Mouse (Mus musculus): ENCODE results near the gene Rars. TPM values are rescaled to one million over a fixed set of nuclear protein-coding genes. Genes with fewer than 3 reads are reported as not detected.
"Not testable (repeated sequence)": the region's sequence is repeated elsewhere in the genome, so short reads cannot be mapped to it uniquely, and the experiment has no call there.

Gene Rars
- polyA plus RNA-seq, 1 experiment from 2014 or later, result 108 TPM

GRCm38 (mm10) chr11:35816316-35816715, 18.0 kb downstream of the Rars start:
- H3K9me3 ChIP-seq (ENCODE audit: control insufficient read depth, low read length), result no peaks in the 10 kb centered on the region
- ATAC-seq (ENCODE audit: low FRiP score, low TSS enrichment), result no peak
- no peaks in the 10 kb centered on the region for H3K4me1 ChIP-seq (ENCODE audit: control insufficient read depth, insufficient read depth, low read length)
- no peak overlapping the region for H3K4me3 ChIP-seq (ENCODE audit: low read length)
- H3K4me2 ChIP-seq (replicated peaks; ENCODE audit: low read depth, low read length), result no peak overlapping the region
- H3K27me3 ChIP-seq (ENCODE audit: control insufficient read depth, insufficient read depth, low read length), result no peaks in the 10 kb centered on the region
- WGBS, result 92% methylated on average over 12 of the region's 12 CpGs
- H3K9ac ChIP-seq (ENCODE audit: low read depth, low read length), result no peak overlapping the region
- H3K36me3 ChIP-seq (ENCODE audit: control insufficient read depth, insufficient read depth, low read length), result peaks cover 98% of the 10 kb centered on the region
- H3K27ac ChIP-seq (ENCODE audit: low read depth, low read length), result no peak overlapping the region

DNA sequence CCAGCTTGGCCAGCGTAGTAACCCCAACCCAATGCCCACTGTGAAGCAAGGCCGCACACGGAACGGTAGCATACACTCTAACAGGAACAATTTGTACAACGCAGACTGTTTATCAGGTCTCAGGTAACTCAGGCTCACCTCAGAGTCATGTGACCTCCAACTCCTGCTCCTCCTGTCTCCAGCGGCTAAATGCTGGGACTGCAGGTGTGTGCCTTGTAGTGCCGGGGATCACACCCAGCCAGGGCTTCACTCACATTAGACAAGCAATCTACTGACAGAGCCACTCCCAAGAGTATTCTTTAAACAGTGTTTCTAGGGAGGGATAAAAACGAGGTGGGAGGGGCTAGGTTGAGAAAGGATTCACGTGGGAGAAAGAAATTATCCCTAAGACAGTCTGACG, 22.8 kb downstream of the Rars start:
- WGBS, result 86% methylated on average over 10 of the region's 10 CpGs
- ATAC-seq (ENCODE audit: low FRiP score, low TSS enrichment), result no peak

DNA sequence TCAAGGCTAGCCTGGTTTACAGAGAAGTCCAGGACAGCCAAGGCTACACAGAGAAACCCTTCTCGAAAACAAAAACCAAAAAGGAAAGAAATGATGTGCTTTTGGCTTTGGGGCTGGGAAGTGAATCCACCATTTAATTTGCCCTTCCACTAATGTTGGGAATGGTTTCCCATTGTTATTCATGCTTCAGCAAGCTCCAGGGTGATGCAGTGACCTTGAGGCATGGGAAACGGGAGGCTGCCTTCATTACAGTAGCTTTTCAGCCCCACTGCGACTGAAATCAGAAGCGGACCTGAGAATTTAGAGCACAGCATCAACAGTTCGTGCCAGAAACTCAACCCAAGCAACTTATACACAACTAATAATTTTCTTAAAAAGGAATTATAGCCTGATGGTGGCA, 33.0 kb downstream of the Rars start:
- no peak overlapping the region for H3K9ac ChIP-seq (ENCODE audit: low read depth, low read length)
- H3K27me3 ChIP-seq (ENCODE audit: control insufficient read depth, insufficient read depth, low read length), result peaks cover 27% of the 10 kb centered on the region
- H3K36me3 ChIP-seq (ENCODE audit: control insufficient read depth, insufficient read depth, low read length), result no peaks in the 10 kb centered on the region
- no peaks in the 10 kb centered on the region for H3K4me1 ChIP-seq (ENCODE audit: control insufficient read depth, insufficient read depth, low read length)
- no peak overlapping the region for H3K4me3 ChIP-seq (ENCODE audit: low read length)
- no peak overlapping the region for H3K27ac ChIP-seq (ENCODE audit: low read depth, low read length)
- no peak for ATAC-seq (ENCODE audit: low FRiP score, low TSS enrichment)
- WGBS, result 77% methylated on average over 5 of the region's 5 CpGs
- H3K4me2 ChIP-seq (replicated peaks; ENCODE audit: low read depth, low read length), result no peak overlapping the region
- H3K9me3 ChIP-seq (ENCODE audit: control insufficient read depth, low read length), result no peaks in the 10 kb centered on the region

More for the DNA sequence above, 22.8 kb downstream of the Rars start:
- H3K9ac ChIP-seq (ENCODE audit: low read depth, low read length), result no peak overlapping the region
- H3K4me1 ChIP-seq (ENCODE audit: control insufficient read depth, insufficient read depth, low read length), result no peaks in the 10 kb centered on the region
- H3K4me3 ChIP-seq (ENCODE audit: low read length), result no peak overlapping the region
- peaks cover 89% of the 10 kb centered on the region for H3K36me3 ChIP-seq (ENCODE audit: control insufficient read depth, insufficient read depth, low read length)
- H3K4me2 ChIP-seq (replicated peaks; ENCODE audit: low read depth, low read length), result no peak overlapping the region
- no peak overlapping the region for H3K27ac ChIP-seq (ENCODE audit: low read depth, low read length)
- no peaks in the 10 kb centered on the region for H3K9me3 ChIP-seq (ENCODE audit: control insufficient read depth, low read length)
- no peaks in the 10 kb centered on the region for H3K27me3 ChIP-seq (ENCODE audit: control insufficient read depth, insufficient read depth, low read length)

- no peaks in the 10 kb centered on the region for H3K9me3 ChIP-seq (ENCODE audit: control insufficient read depth, low read length)
- WGBS, result 16% methylated on average over 11 of the region's 11 CpGs
- H3K27ac ChIP-seq (ENCODE audit: low read depth, low read length), result no peak within 1 kb of the TSS
- no peak within 1 kb of the TSS for H3K9ac ChIP-seq (ENCODE audit: low read depth, low read length)
- H3K4me3 ChIP-seq (ENCODE audit: low read length), result peak within 1 kb of the TSS; percentile 38
- peak; percentile 66; the same call in 1 of the 2 replicates for ATAC-seq (ENCODE audit: low FRiP score, low TSS enrichment)
- H3K4me2 ChIP-seq (replicated peaks; ENCODE audit: low read depth, low read length), result peak within 1 kb of the TSS; percentile 50
- peaks cover 36% of the 10 kb centered on the region for H3K27me3 ChIP-seq (ENCODE audit: control insufficient read depth, insufficient read depth, low read length)
- H3K36me3 ChIP-seq (ENCODE audit: control insufficient read depth, insufficient read depth, low read length), result no peaks in the 10 kb centered on the region
- no peaks in the 10 kb centered on the region for H3K4me1 ChIP-seq (ENCODE audit: control insufficient read depth, insufficient read depth, low read length)
Observed at GRCm38 (mm10) chr11:35798874-35799273, 35.4 kb downstream of the Rars start, which contains the start of gene Fbll1. Gene Fbll1 (minus strand): TSS chr11:35798884.

GRCm38 (mm10) chr11:35798495-35798820, 35.8 kb downstream of the Rars start:
- Histone ChIP-seq H3K9ac (ENCODE audit: low read depth, low read length) (no peak overlapping the region), H3K4me3 (ENCODE audit: low read length) (peak overlapping the region; percentile 38), H3K36me3 (ENCODE audit: control insufficient read depth, insufficient read depth, low read length) (no peaks in the 10 kb centered on the region), H3K4me2 (replicated peaks; ENCODE audit: low read depth, low read length) (peak overlapping the region; percentile 50), H3K27me3 (ENCODE audit: control insufficient read depth, insufficient read depth, low read length) (peaks cover 36% of the 10 kb centered on the region), H3K4me1 (ENCODE audit: control insufficient read depth, insufficient read depth, low read length) (no peaks in the 10 kb centered on the region), H3K9me3 (ENCODE audit: control insufficient read depth, low read length) (no peaks in the 10 kb centered on the region), H3K27ac (ENCODE audit: low read depth, low read length) (no peak overlapping the region)
- WGBS, result 4% methylated on average over 23 of the region's 23 CpGs
- peak; percentile 20; the same call in 1 of the 2 replicates for ATAC-seq (ENCODE audit: low FRiP score, low TSS enrichment)

GRCm38 (mm10) chr11:35797751-35798494, 36.4 kb downstream of the Rars start:
- 5% methylated on average over 72 of the region's 86 CpGs for WGBS
- no peak overlapping the region for H3K27ac ChIP-seq (ENCODE audit: low read depth, low read length)
- ATAC-seq (ENCODE audit: low FRiP score, low TSS enrichment), result 0 out of 2 replicates have a peak, but pooled peaks have one; percentile 6
- H3K4me2 ChIP-seq (replicated peaks; ENCODE audit: low read depth, low read length), result peak overlapping the region; percentile 50
- H3K36me3 ChIP-seq (ENCODE audit: control insufficient read depth, insufficient read depth, low read length), result no peaks in the 10 kb centered on the region
- H3K9me3 ChIP-seq (ENCODE audit: control insufficient read depth, low read length), result no peaks in the 10 kb centered on the region
- peak overlapping the region; percentile 38 for H3K4me3 ChIP-seq (ENCODE audit: low read length)
- H3K9ac ChIP-seq (ENCODE audit: low read depth, low read length), result no peak overlapping the region
- H3K4me1 ChIP-seq (ENCODE audit: control insufficient read depth, insufficient read depth, low read length), result no peaks in the 10 kb centered on the region
- H3K27me3 ChIP-seq (ENCODE audit: control insufficient read depth, insufficient read depth, low read length), result peaks cover 36% of the 10 kb centered on the region

- H3K4me2 ChIP-seq (replicated peaks; ENCODE audit: low read depth, low read length); H3K9me3 ChIP-seq (ENCODE audit: control insufficient read depth, low read length); H3K4me1 ChIP-seq (ENCODE audit: control insufficient read depth, insufficient read depth, low read length); ATAC-seq (ENCODE audit: low FRiP score, low TSS enrichment); H3K4me3 ChIP-seq (ENCODE audit: low read length); H3K27ac ChIP-seq (ENCODE audit: low read depth, low read length); H3K9ac ChIP-seq (ENCODE audit: low read depth, low read length): not testable (repeated sequence)
- Histone ChIP-seq H3K27me3 (ENCODE audit: control insufficient read depth, insufficient read depth, low read length) (peaks cover 22% of the 10 kb centered on the region), H3K36me3 (ENCODE audit: control insufficient read depth, insufficient read depth, low read length) (peaks cover 25% of the 10 kb centered on the region)
- WGBS, result 80% methylated on average over 5 of the region's 5 CpGs
Observed at GRCm38 (mm10) chr11:35792800-35793199, 41.5 kb downstream of the Rars start.

GRCm38 (mm10) chr11:35788443-35788842, 45.9 kb downstream of the Rars start:
- Histone ChIP-seq H3K4me1 (ENCODE audit: control insufficient read depth, insufficient read depth, low read length) (no peaks in the 10 kb centered on the region), H3K4me3 (ENCODE audit: low read length) (no peak overlapping the region), H3K27me3 (ENCODE audit: control insufficient read depth, insufficient read depth, low read length) (no peaks in the 10 kb centered on the region), H3K9me3 (ENCODE audit: control insufficient read depth, low read length) (no peaks in the 10 kb centered on the region), H3K9ac (ENCODE audit: low read depth, low read length) (no peak overlapping the region), H3K4me2 (replicated peaks; ENCODE audit: low read depth, low read length) (no peak overlapping the region), H3K27ac (ENCODE audit: low read depth, low read length) (no peak overlapping the region), H3K36me3 (ENCODE audit: control insufficient read depth, insufficient read depth, low read length) (peaks cover 57% of the 10 kb centered on the region)
- no peak for ATAC-seq (ENCODE audit: low FRiP score, low TSS enrichment)
- 84% methylated on average over 2 of the region's 2 CpGs for WGBS

DNA sequence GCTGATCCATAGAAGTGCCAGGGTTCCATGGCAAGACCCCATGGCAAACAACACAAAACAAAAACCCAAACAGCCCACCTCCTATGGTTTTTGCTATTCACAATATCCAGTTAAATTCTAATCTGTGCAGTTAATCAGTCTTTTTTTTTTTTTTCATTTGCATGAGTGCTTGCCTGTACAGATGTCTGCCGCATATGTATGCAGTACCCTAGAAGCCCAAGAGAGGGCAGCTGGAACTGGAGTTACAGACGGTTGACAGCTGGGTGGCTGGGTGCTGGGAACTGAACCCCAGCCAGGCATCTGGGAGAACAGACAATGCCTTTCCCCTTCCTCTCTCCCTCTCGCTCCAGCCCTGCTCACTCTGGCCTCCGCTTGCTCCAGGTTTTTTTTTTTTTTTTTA, 49.8 kb downstream of the Rars start:
- 94% methylated on average over 4 of the region's 4 CpGs for WGBS
- Histone ChIP-seq H3K4me2 (replicated peaks; ENCODE audit: low read depth, low read length) (no peak overlapping the region), H3K36me3 (ENCODE audit: control insufficient read depth, insufficient read depth, low read length) (peaks cover 76% of the 10 kb centered on the region), H3K9me3 (ENCODE audit: control insufficient read depth, low read length) (no peaks in the 10 kb centered on the region), H3K27ac (ENCODE audit: low read depth, low read length) (no peak overlapping the region), H3K27me3 (ENCODE audit: control insufficient read depth, insufficient read depth, low read length) (no peaks in the 10 kb centered on the region), H3K9ac (ENCODE audit: low read depth, low read length) (no peak overlapping the region), H3K4me3 (ENCODE audit: low read length) (no peak overlapping the region), H3K4me1 (ENCODE audit: control insufficient read depth, insufficient read depth, low read length) (no peaks in the 10 kb centered on the region)
- no peak for ATAC-seq (ENCODE audit: low FRiP score, low TSS enrichment)

Data from kidney, embryonic 14.5 days (tissue).